Mouse (Mus musculus) intestine, embryonic 16.5 days (tissue): ENCODE data around the gene S100a16. TPM values are rescaled to one million over a fixed set of nuclear protein-coding genes. Genes with fewer than 3 reads are reported as not detected.

ENCODE experiments used
- ATAC-seq: fragments of 200-750 bp; cut with Nextera tagmentation; 2 replicates; pipeline ENCODE4 v1.8.0; 2017; ENCODE audit warnings: moderate TSS enrichment, moderate library complexity
- H3K27ac ChIP-seq: fragments of 300-500 bp; sonication (generic); 2 replicates; pipeline ENCODE4 v1.5.1; 2014; ENCODE audit warnings: mild to moderate bottlenecking, low read length
- H3K27me3 ChIP-seq: fragments of 300-500 bp; sonication (generic); replicated peaks from 2 replicates; pipeline ENCODE4 v1.6.1; 2014; ENCODE audit warnings: low read length, control low read depth, mixed read lengths; ENCODE audit not compliant: control insufficient read depth, insufficient read depth
- H3K36me3 ChIP-seq: fragments of 300-500 bp; sonication (generic); 2 replicates; pipeline ENCODE4 v1.6.1; 2014; ENCODE audit warnings: low read length, control low read depth; ENCODE audit not compliant: control insufficient read depth, insufficient read depth
- H3K4me1 ChIP-seq: fragments of 300-500 bp; sonication (generic); 2 replicates; pipeline ENCODE4 v1.6.1; 2014; ENCODE audit warnings: low read length, control low read depth, mixed read lengths; ENCODE audit not compliant: control insufficient read depth, insufficient read depth
- H3K4me2 ChIP-seq: fragments of 300-500 bp; sonication (generic); 2 replicates; pipeline ENCODE4 v1.6.1; 2014; ENCODE audit warnings: low read depth, low read length, control low read depth
- H3K4me3 ChIP-seq: fragments of 300-500 bp; sonication (generic); 2 replicates; pipeline ENCODE4 v1.5.1; 2014; ENCODE audit warnings: mild to moderate bottlenecking, low read length
- H3K9ac ChIP-seq: fragments of 300-500 bp; sonication (generic); 2 replicates; pipeline ENCODE4 v1.6.1; 2014; ENCODE audit warnings: low read depth, low read length
- H3K9me3 ChIP-seq: fragments of 300-500 bp; sonication (generic); 2 replicates; pipeline ENCODE4 v1.6.1; 2016; ENCODE audit warnings: low read length, control low read depth; ENCODE audit not compliant: control insufficient read depth
- WGBS: fragments of 180-500 bp; shearing (Covaris S2); extraction: QIAGEN DNeasy Blood & Tissue Kit; methylation state at CpG from one replicate; pipeline ENCODE4 v1.1.7; 2014; 5-methylcytosine and 5-hydroxymethylcytosine counted together
- polyA plus RNA-seq: library from polyadenylated mRNA; unstranded; fragments of >200 nt; fragmentation: Nextera tagmentation; extraction: Ambion mirVana; gene quantifications from 2 replicates; pipeline ENCODE4 v1.2.1, GENCODE M21; 2015

Gene S100a16
- polyA plus RNA-seq, 1 experiment from 2014 or later, result 113 TPM

- Histone ChIP-seq H3K27ac (no peak overlapping the region), H3K4me3 (no peak overlapping the region), H3K27me3 (no peaks in the 10 kb centered on the region), H3K4me2 (no peak overlapping the region), H3K4me1 (no peaks in the 10 kb centered on the region), H3K36me3 (no peaks in the 10 kb centered on the region), H3K9me3 (no peaks in the 10 kb centered on the region), H3K9ac (no peak overlapping the region)
- ATAC-seq, result no peak
- WGBS, result 57% methylated on average over 3 of the region's 3 CpGs
Observed at GRCm38 (mm10) chr3:90575320-90575719, 38.3 kb downstream of the S100a16 start.

- Histone ChIP-seq H3K9me3 (no peaks in the 10 kb centered on the region), H3K9ac (no peak overlapping the region), H3K4me2 (no peak overlapping the region), H3K4me3 (no peak overlapping the region), H3K36me3 (no peaks in the 10 kb centered on the region), H3K4me1 (no peaks in the 10 kb centered on the region), H3K27ac (no peak overlapping the region), H3K27me3 (no peaks in the 10 kb centered on the region)
- WGBS, result 69% methylated on average over 10 of the region's 10 CpGs
- no peak for ATAC-seq
Observed at GRCm38 (mm10) chr3:90576351-90577001, 39.4 kb downstream of the S100a16 start.

GRCm38 (mm10) chr3:90579433-90579832, 42.4 kb downstream of the S100a16 start:
- WGBS, result 67% methylated on average over 7 of the region's 7 CpGs
- peaks cover 13% of the 10 kb centered on the region for H3K4me1 ChIP-seq
- no peak overlapping the region for H3K9ac ChIP-seq
- no peak overlapping the region for H3K27ac ChIP-seq
- H3K4me3 ChIP-seq, result no peak overlapping the region
- H3K27me3 ChIP-seq, result no peaks in the 10 kb centered on the region
- ATAC-seq, result no peak
- H3K4me2 ChIP-seq, result no peak overlapping the region
- H3K36me3 ChIP-seq, result no peaks in the 10 kb centered on the region
- H3K9me3 ChIP-seq, result no peaks in the 10 kb centered on the region

- Histone ChIP-seq H3K9me3 (no peaks in the 10 kb centered on the region), H3K4me1 (peaks cover 25% of the 10 kb centered on the region), H3K4me3 (no peak overlapping the region), H3K27me3 (no peaks in the 10 kb centered on the region), H3K4me2 (no peak overlapping the region), H3K9ac (no peak overlapping the region), H3K36me3 (no peaks in the 10 kb centered on the region), H3K27ac (no peak overlapping the region)
- no peak for ATAC-seq
- 92% methylated on average over 5 of the region's 5 CpGs for WGBS
Observed at GRCm38 (mm10) chr3:90581141-90581540, 44.1 kb downstream of the S100a16 start.

GRCm38 (mm10) chr3:90582156-90582555, 45.1 kb downstream of the S100a16 start:
- WGBS, result 100% methylated on average over 1 of the region's 1 CpGs
- Histone ChIP-seq H3K36me3 (no peaks in the 10 kb centered on the region), H3K27me3 (no peaks in the 10 kb centered on the region), H3K9ac (no peak overlapping the region), H3K4me3 (no peak overlapping the region), H3K27ac (no peak overlapping the region), H3K4me1 (peaks cover 35% of the 10 kb centered on the region), H3K4me2 (no peak overlapping the region), H3K9me3 (no peaks in the 10 kb centered on the region)
- no peak for ATAC-seq

GRCm38 (mm10) chr3:90582556-90582955, 45.5 kb downstream of the S100a16 start:
- Histone ChIP-seq H3K4me2 (no peak overlapping the region), H3K27ac (no peak overlapping the region), H3K9ac (no peak overlapping the region), H3K36me3 (no peaks in the 10 kb centered on the region), H3K9me3 (no peaks in the 10 kb centered on the region), H3K4me3 (no peak overlapping the region), H3K27me3 (no peaks in the 10 kb centered on the region), H3K4me1 (peaks cover 37% of the 10 kb centered on the region)
- no peak for ATAC-seq
- WGBS, result 90% methylated on average over 4 of the region's 4 CpGs

- no peaks in the 10 kb centered on the region for H3K27me3 ChIP-seq
- no peak overlapping the region for H3K9ac ChIP-seq
- H3K4me1 ChIP-seq, result peaks cover 41% of the 10 kb centered on the region
- H3K4me3 ChIP-seq, result no peak overlapping the region
- 36% methylated on average over 3 of the region's 3 CpGs for WGBS
- H3K27ac ChIP-seq, result peak overlapping the region; percentile 20
- ATAC-seq, result peak; percentile 19; the same call in 1 of the 2 replicates
- H3K36me3 ChIP-seq, result no peaks in the 10 kb centered on the region
- H3K4me2 ChIP-seq, result no peak overlapping the region
- no peaks in the 10 kb centered on the region for H3K9me3 ChIP-seq
Observed at GRCm38 (mm10) chr3:90583893-90584292, 46.8 kb downstream of the S100a16 start.

- 21% methylated on average over 5 of the region's 5 CpGs for WGBS
- peak; percentile 54 for ATAC-seq
Observed at GRCm38 (mm10) chr3:90585595-90585994, 48.5 kb downstream of the S100a16 start.

GRCm38 (mm10) chr3:90586016-90586643, 49.1 kb downstream of the S100a16 start:
- no peak overlapping the region for H3K4me3 ChIP-seq
- no peaks in the 10 kb centered on the region for H3K9me3 ChIP-seq
- H3K36me3 ChIP-seq, result no peaks in the 10 kb centered on the region
- peaks cover 41% of the 10 kb centered on the region for H3K4me1 ChIP-seq
- no peak for ATAC-seq
- no peaks in the 10 kb centered on the region for H3K27me3 ChIP-seq
- 83% methylated on average over 15 of the region's 15 CpGs for WGBS
- H3K4me2 ChIP-seq, result no peak overlapping the region
- H3K9ac ChIP-seq, result no peak overlapping the region
- peak overlapping the region; percentile 88 for H3K27ac ChIP-seq

More at GRCm38 (mm10) chr3:90585595-90585994, 48.5 kb downstream of the S100a16 start:
- no peaks in the 10 kb centered on the region for H3K36me3 ChIP-seq
- H3K27ac ChIP-seq, result peak overlapping the region; percentile 37; the same call in 1 of the 2 replicates
- H3K9me3 ChIP-seq, result no peaks in the 10 kb centered on the region
- no peak overlapping the region for H3K4me2 ChIP-seq
- H3K4me1 ChIP-seq, result peaks cover 41% of the 10 kb centered on the region
- H3K9ac ChIP-seq, result no peak overlapping the region
- H3K4me3 ChIP-seq, result no peak overlapping the region
- no peaks in the 10 kb centered on the region for H3K27me3 ChIP-seq
